Mouse (Mus musculus) midbrain, embryonic 15.5 days (tissue): ENCODE data around the gene Rtl10. TPM values are rescaled to one million over a fixed set of nuclear protein-coding genes. Genes with fewer than 3 reads are reported as not detected.
A peak's percentile ranks its signal among the peaks of the same experiment; 100 is the strongest.
"Not testable (repeated sequence)": the region's sequence is repeated elsewhere in the genome, so short reads cannot be mapped to it uniquely, and the experiment has no call there.

Experiments used
- ATAC-seq: fragments of 200-750 bp; cut with Nextera tagmentation; replicated peaks from 2 replicates; pipeline ENCODE4 v1.8.0; 2017; ENCODE audit warnings: moderate TSS enrichment
- H3K27ac ChIP-seq: fragments of 300-500 bp; sonication (generic); 2 replicates; pipeline ENCODE4 v1.5.1; 2015; ENCODE audit warnings: mild to moderate bottlenecking, inconsistent platforms
- H3K27me3 ChIP-seq: fragments of 300-500 bp; sonication (generic); replicated peaks from 2 replicates; pipeline ENCODE4 v1.6.1; 2015; ENCODE audit warnings: inconsistent platforms
- H3K36me3 ChIP-seq: fragments of 300-500 bp; sonication (generic); replicated peaks from 2 replicates; pipeline ENCODE4 v1.6.1; 2015; ENCODE audit warnings: inconsistent platforms
- H3K4me1 ChIP-seq: fragments of 300-500 bp; sonication (generic); 2 replicates; pipeline ENCODE4 v1.6.1; 2015; ENCODE audit warnings: inconsistent platforms
- H3K4me2 ChIP-seq: fragments of 300-500 bp; sonication (generic); 2 replicates; pipeline ENCODE4 v1.6.1; 2015; ENCODE audit warnings: inconsistent platforms, mild to moderate bottlenecking, moderate library complexity
- H3K4me3 ChIP-seq: fragments of 300-500 bp; sonication (generic); 2 replicates; pipeline ENCODE4 v1.5.1; 2015; ENCODE audit warnings: mild to moderate bottlenecking, inconsistent platforms
- H3K9ac ChIP-seq: fragments of 300-500 bp; sonication (generic); 2 replicates; pipeline ENCODE4 v1.6.1; 2015; ENCODE audit warnings: mild to moderate bottlenecking, inconsistent platforms
- H3K9me3 ChIP-seq: fragments of 300-500 bp; sonication (generic); 2 replicates; pipeline ENCODE4 v1.6.1; 2016; ENCODE audit warnings: inconsistent platforms
- WGBS: fragments of 180-500 bp; shearing (Covaris S2); methylation state at CpG from one replicate; pipeline ENCODE4 v1.1.7; 2015; ENCODE audit warnings: mixed read lengths; 5-methylcytosine and 5-hydroxymethylcytosine counted together
- polyA plus RNA-seq: library from polyadenylated mRNA; unstranded; fragments of >200 nt; fragmentation: Nextera tagmentation; extraction: Ambion mirVana; gene quantifications from 2 replicates; pipeline ENCODE4 v1.2.1, GENCODE M21; 2015

The Rtl10 gene
- polyA plus RNA-seq, 1 experiment from 2014 or later: 5.5 TPM

DNA sequence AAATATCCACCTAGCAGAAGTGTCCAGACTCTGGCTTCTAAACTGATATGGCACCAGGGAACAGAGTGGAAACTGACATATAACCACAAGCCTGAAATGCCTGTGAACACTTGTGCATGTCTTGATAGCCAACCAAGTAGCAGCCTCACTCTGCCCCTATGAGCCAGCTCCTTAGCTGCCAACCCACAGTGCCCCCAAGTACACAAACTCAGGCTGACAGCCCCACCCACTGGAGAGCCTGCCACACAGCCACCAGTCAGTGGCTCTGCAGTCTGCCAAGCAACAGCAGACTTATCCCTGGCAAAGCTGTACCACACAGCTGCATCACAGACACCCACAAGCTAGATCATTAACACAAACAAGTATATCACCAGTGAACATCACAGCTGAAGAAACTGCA, 19.4 kb downstream of the Rtl10 start:
- H3K9me3 ChIP-seq: no peaks in the 10 kb centered on the region
- ATAC-seq: no peak
- no peak overlapping the region for H3K4me2 ChIP-seq
- H3K27ac ChIP-seq: no peak overlapping the region
- no peak overlapping the region for H3K9ac ChIP-seq
- H3K4me3 ChIP-seq: no peak overlapping the region
- H3K27me3 ChIP-seq: no peaks in the 10 kb centered on the region
- no peaks in the 10 kb centered on the region for H3K36me3 ChIP-seq
- no peaks in the 10 kb centered on the region for H3K4me1 ChIP-seq

DNA sequence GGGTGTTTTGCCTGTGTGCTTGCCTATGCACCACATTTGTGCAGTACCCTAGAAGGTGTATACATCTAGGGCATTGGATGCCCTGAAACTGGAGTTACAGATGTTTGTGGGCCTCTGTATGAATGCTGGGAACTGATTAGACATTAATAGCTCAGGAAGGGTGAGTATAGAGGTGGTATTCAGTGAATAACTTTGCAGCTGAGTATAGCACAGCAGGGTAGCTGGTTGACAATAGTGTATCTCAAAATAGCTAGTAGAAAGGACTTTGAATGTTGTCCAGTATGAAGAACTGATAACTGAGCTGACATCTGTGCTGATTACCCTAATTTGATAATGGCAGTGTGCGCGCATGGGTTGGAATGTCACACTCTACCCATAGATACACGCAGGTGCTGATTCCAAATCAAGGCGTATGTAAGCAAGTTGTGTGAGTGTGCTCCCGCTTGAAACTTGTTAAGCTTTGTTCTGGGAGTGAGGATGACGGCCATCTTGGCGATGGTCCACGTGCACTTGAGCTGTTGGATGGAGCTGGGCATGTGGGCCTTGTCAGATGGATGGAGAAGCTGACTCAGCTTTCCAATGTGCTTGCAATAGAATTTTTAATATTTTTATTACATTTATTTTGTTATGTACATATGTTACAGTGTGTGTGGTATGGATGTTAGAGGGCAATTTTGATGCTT, 25.0 kb downstream of the Rtl10 start:
- ATAC-seq: no peak
- Histone ChIP-seq H3K27ac (no peak overlapping the region), H3K4me1 (no peaks in the 10 kb centered on the region), H3K4me3 (no peak overlapping the region), H3K9me3 (no peaks in the 10 kb centered on the region), H3K27me3 (no peaks in the 10 kb centered on the region), H3K9ac (no peak overlapping the region), H3K36me3 (no peaks in the 10 kb centered on the region), H3K4me2 (no peak overlapping the region)
- 93% methylated on average over 8 of the region's 8 CpGs for WGBS

DNA sequence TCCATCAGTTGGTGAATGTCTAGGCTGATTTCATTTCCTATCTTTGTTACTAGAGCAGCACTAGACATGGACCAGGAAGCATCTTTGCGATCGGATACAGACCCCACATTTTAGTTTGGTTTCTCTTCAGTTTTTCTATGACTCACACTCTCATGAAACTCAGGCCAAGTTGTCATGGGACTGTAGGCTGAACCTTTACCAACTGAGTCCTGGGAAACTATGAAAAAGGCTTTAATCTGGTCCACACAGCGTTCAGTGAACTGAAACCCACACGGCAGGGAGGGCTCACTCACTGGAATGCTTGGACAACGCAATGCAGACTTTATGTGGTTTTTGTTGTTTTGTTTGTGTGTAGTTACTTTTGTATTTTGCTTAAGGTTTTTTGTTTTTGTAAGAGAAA, 30.0 kb downstream of the Rtl10 start:
- Histone ChIP-seq H3K4me1 (no peaks in the 10 kb centered on the region), H3K27me3 (no peaks in the 10 kb centered on the region), H3K9ac (no peak overlapping the region), H3K4me2 (no peak overlapping the region), H3K36me3 (no peaks in the 10 kb centered on the region), H3K27ac (no peak overlapping the region), H3K9me3 (no peaks in the 10 kb centered on the region), H3K4me3 (no peak overlapping the region)
- 69% methylated on average over 5 of the region's 5 CpGs for WGBS
- ATAC-seq: no peak

DNA sequence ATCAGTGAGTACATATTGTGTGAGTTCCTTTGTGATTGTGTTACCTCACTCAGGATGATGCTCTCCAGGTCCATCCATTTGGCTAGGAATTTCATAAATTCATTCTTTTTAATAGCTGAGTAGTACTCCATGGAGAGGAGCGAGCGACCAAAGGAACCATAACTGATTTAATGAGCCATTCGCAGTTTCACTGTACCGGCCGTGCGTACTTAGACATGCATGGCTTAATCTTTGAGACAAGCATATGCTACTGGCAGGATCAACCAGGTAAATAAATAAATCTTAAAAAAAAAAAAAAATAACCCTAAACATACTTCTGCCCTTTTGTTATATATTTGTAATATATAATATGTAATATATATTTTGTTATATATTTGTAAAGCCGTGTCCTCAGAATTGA, 34.4 kb downstream of the Rtl10 start:
- ATAC-seq: peak; percentile 97
- H3K27ac ChIP-seq, H3K9me3 ChIP-seq, H3K27me3 ChIP-seq, H3K9ac ChIP-seq, H3K36me3 ChIP-seq, H3K4me3 ChIP-seq, H3K4me2 ChIP-seq, H3K4me1 ChIP-seq: not testable (repeated sequence)
- WGBS: 97% methylated on average over 7 of the region's 7 CpGs

DNA sequence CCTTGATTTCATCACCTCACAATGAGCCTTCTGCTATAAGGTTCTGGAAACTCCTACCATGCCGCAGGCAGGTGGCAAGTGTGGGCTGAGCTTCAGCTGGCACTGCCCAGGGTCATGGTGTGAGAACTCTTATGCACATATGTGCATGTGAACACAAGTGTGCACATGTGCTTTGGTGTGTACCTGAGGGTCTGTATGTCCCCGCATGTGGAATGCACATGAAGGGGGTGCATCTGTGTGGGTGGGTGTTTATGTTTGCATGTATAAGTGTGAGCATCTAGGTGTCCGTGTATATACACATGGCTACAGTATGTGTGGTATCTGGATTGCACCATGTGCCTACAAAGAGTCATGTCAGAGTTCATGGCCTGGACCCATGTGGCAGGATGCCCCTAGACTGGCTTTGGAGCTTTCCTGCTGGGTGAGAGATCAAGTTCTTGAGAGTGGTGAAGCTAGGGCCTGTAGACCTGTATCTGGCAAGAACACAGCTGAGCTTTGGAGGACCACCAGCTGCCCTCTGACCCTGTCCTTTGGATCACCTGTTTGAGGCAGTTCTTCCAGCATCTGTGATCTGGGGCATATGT, 38.8 kb downstream of the Rtl10 start:
- no peaks in the 10 kb centered on the region for H3K4me1 ChIP-seq
- H3K36me3 ChIP-seq: no peaks in the 10 kb centered on the region
- no peak for ATAC-seq
- H3K9ac ChIP-seq: no peak overlapping the region
- H3K27ac ChIP-seq: no peak overlapping the region
- H3K4me3 ChIP-seq: no peak overlapping the region
- WGBS: 90% methylated on average over 3 of the region's 3 CpGs
- H3K27me3 ChIP-seq: no peaks in the 10 kb centered on the region
- H3K4me2 ChIP-seq: no peak overlapping the region
- H3K9me3 ChIP-seq: no peaks in the 10 kb centered on the region

DNA sequence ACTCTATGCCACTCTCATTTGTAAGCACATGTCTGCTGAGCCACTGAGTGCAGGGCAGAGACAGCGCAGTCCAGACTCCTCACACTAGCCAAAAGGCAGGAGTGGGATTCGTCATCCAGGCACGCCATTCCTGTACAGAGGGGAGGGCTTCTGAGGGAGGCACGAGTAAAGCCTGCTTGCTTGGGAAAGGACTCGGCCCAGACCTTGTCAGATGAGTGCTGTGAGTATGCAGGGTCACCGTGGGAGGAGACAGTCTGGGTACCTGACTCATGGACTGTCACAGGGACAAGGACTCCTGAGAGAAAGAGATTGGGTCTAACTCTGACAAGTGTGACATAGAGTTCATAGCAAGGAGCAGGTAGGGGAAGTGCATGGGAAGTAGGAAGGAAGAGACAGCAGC, 40.6 kb downstream of the Rtl10 start:
- H3K27me3 ChIP-seq: no peaks in the 10 kb centered on the region
- 78% methylated on average over 6 of the region's 6 CpGs for WGBS
- H3K36me3 ChIP-seq: no peaks in the 10 kb centered on the region
- no peak overlapping the region for H3K27ac ChIP-seq
- no peaks in the 10 kb centered on the region for H3K4me1 ChIP-seq
- H3K9ac ChIP-seq: no peak overlapping the region
- no peaks in the 10 kb centered on the region for H3K9me3 ChIP-seq
- ATAC-seq: no peak
- no peak overlapping the region for H3K4me3 ChIP-seq
- H3K4me2 ChIP-seq: no peak overlapping the region

DNA sequence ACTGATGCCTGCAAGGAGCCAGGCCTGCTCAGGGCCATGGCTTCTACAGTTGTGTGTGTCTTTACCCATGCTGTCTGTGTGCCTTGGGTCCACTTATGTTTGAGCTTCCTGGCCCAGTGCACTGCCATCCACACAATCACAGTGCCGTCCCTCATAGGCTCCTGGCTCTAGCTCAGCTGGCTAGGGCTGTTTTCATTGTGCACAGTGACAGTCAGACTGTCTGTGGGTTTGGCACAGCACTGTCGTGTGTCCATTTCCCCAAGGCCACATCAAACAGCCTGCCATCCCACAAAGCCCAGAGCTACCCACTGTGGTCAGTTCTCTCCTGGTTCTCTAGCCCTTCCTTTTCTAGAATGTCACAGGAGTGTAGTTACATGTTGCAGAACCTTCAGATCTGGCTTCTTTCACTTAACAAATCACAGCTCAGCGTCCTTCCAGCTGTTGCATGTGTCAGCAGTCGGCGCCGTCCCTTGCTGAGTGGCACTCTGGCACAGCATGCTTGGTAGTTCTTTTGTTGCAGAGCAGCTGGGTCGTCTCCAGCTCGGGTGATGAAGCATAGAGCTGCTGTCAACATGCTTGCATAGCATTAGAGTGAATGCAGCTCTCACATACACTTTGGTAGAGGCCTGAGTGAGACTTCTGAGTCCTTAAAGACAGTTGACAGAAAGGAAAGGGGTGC, 44.6 kb downstream of the Rtl10 start:
- H3K4me2 ChIP-seq: no peak overlapping the region
- no peaks in the 10 kb centered on the region for H3K27me3 ChIP-seq
- no peaks in the 10 kb centered on the region for H3K9me3 ChIP-seq
- H3K9ac ChIP-seq: no peak overlapping the region
- 53% methylated on average over 8 of the region's 8 CpGs for WGBS
- no peaks in the 10 kb centered on the region for H3K36me3 ChIP-seq
- no peak overlapping the region for H3K27ac ChIP-seq
- H3K4me3 ChIP-seq: no peak overlapping the region
- no peak for ATAC-seq
- no peaks in the 10 kb centered on the region for H3K4me1 ChIP-seq

DNA sequence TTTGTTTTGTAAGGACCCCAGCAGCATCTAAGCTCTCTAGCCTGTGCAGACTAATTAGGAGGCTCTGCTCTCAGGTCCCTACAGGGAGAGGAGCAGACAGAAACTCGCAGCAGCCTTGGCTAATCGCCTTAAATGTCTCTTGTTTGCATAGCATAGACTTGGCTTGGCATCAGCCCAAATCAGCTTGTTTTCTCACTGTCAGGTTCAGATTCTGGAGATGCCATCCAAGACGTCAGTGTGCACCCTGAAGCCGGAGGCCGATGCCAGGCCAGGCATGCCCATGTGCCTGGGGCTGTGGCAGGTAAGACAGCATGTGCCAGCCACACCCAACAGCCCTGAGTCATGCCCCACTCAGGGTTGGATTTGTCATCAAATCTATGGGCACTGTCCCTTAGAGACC, 49.2 kb downstream of the Rtl10 start:
- 56% methylated on average over 5 of the region's 5 CpGs for WGBS
- H3K4me3 ChIP-seq: no peak overlapping the region
- H3K4me2 ChIP-seq: no peak overlapping the region
- H3K4me1 ChIP-seq: no peaks in the 10 kb centered on the region
- H3K9ac ChIP-seq: no peak overlapping the region
- ATAC-seq: no peak
- H3K27ac ChIP-seq: no peak overlapping the region
- H3K27me3 ChIP-seq: no peaks in the 10 kb centered on the region
- no peaks in the 10 kb centered on the region for H3K9me3 ChIP-seq
- H3K36me3 ChIP-seq: no peaks in the 10 kb centered on the region

Other genes starting within 250 kb of the Rtl10 start
- gene Gm49776, start 240.6 kb upstream of the Rtl10 start, polyA plus RNA-seq: 5.1 TPM in 1 of 2 replicates, not detected in the other
- 37.5 and 38.9 TPM in 2 replicates for gene Dgcr8, start 209.7 kb upstream of the Rtl10 start, polyA plus RNA-seq
- gene Tango2, start 150.8 kb upstream of the Rtl10 start, polyA plus RNA-seq: 74.3 and 83.1 TPM in 2 replicates
- 94.4 and 99.5 TPM in 2 replicates for gene Arvcf, start 150.7 kb upstream of the Rtl10 start, polyA plus RNA-seq
- 34.0 and 35.5 TPM in 2 replicates for gene Txnrd2, start 72.5 kb upstream of the Rtl10 start, polyA plus RNA-seq
- 104 and 107 TPM in 2 replicates for gene Comt, start 72.0 kb upstream of the Rtl10 start, polyA plus RNA-seq
- 18.1 and 20.0 TPM in 2 replicates for gene Gnb1l, start 188 bp upstream of the Rtl10 start, polyA plus RNA-seq
- gene Tbx1, start 91.8 kb downstream of the Rtl10 start, polyA plus RNA-seq: 0.80 and 0.98 TPM in 2 replicates
- 13.1 and 13.7 TPM in 2 replicates for gene Gp1bb, start 123.5 kb downstream of the Rtl10 start, polyA plus RNA-seq
- gene Gm49601, start 127.5 kb downstream of the Rtl10 start, polyA plus RNA-seq: 22.8 and 23.3 TPM in 2 replicates
- gene Sept5, start 131.1 kb downstream of the Rtl10 start, polyA plus RNA-seq: 223 and 229 TPM in 2 replicates